In genomic region chr1:191930525-191931105, GRCm38 (mm10) we compare ENCODE assay signal across 16 mouse cellular contexts. TPM values are rescaled to one million over a fixed set of nuclear protein-coding genes. Genes with fewer than 3 reads are reported as not detected.
"Had no signal": no experiment of that assay in that cellular context is flagged by ENCODE, and none has a peak within 500 bp of the region (broad histone marks: within the 10 kb centered on the region; RNA-seq: fewer than 3 reads in every experiment).

No protein-coding gene starts in this region.

- H3K4me3 ChIP-seq: liver, embryonic 15.5 days; megakaryocyte, embryonic 14.5 days; midbrain, embryonic 12.5 days; neural tube, embryonic 12.5 days; stomach, embryonic 15.5 days had no signal

- H3K27me3 ChIP-seq: stomach, embryonic 15.5 days had no signal

- H3K4me1 ChIP-seq: liver, embryonic 15.5 days; midbrain, embryonic 12.5 days; neural tube, embryonic 12.5 days; stomach, embryonic 15.5 days had no signal

- DNase-seq: lung, adult 18-20 months; lung, embryonic 14.5 days; lung, postnatal 10 days; lung, postnatal 36 days; midbrain, embryonic 14.5 days; right cerebral cortex, postnatal 14 days; thymus, adult 2 months; thymus, postnatal 14 days; thymus, postnatal 36 days had no signal

- H3K36me3 ChIP-seq: liver, embryonic 15.5 days; midbrain, embryonic 12.5 days; neural tube, embryonic 12.5 days; stomach, embryonic 15.5 days had no signal

- H3K9me3 ChIP-seq: liver, embryonic 15.5 days; megakaryocyte, embryonic 14.5 days; midbrain, embryonic 12.5 days; neural tube, embryonic 12.5 days; stomach, embryonic 15.5 days had no signal

RNA-seq across cellular contexts. Expression of gene Rd3, which starts 46.6 kb away (rescaled TPM):
- total RNA-seq: megakaryocyte progenitor cell, adult 5-6 weeks; monocyte, adult 5-6 weeks had no signal
